ENCODE assay signal across 20 mouse cellular contexts in genomic region chr6:83742761-83743160, GRCm38 (mm10). TPM values are rescaled to one million over a fixed set of nuclear protein-coding genes. Genes with fewer than 3 reads are reported as not detected.
DNase-seq lines count a peak whose midpoint lies in the region; ATAC-seq lines count a peak whose summit lies in the region.
"Had no signal": no experiment of that assay in that cellular context is flagged by ENCODE, and none has a peak within 500 bp of the region (broad histone marks: within the 10 kb centered on the region; RNA-seq: fewer than 3 reads in every experiment).

TSS of gene Atp6v1b1 (plus strand) at chr6:83742990.

- peak; percentile 53; the same call in 1 of the 2 replicates for ATAC-seq in forebrain, embryonic 15.5 days (replicated peaks)
- no peak for ATAC-seq in forebrain, embryonic 12.5 days (ENCODE audit: low FRiP score)
- ATAC-seq in midbrain, embryonic 11.5 days (ENCODE audit: low FRiP score): no peak
- ATAC-seq in midbrain, embryonic 15.5 days (replicated peaks): no peak
- ATAC-seq in kidney, embryonic 16.5 days (ENCODE audit: low FRiP score, low TSS enrichment): peak; percentile 32; the same call in 1 of the 2 replicates
- ATAC-seq: hindbrain, embryonic 16.5 days had no signal

- no peak within 1 kb of the TSS for H3K9ac ChIP-seq in forebrain, embryonic 15.5 days (replicated peaks)
- H3K9ac ChIP-seq in forebrain, embryonic 12.5 days: no peak within 1 kb of the TSS
- no peak within 1 kb of the TSS for H3K9ac ChIP-seq in midbrain, embryonic 11.5 days (ENCODE audit: low read length)
- H3K9ac ChIP-seq in midbrain, embryonic 15.5 days: no peak within 1 kb of the TSS
- no peak within 1 kb of the TSS for H3K9ac ChIP-seq in kidney, embryonic 16.5 days (replicated peaks; ENCODE audit: low read length)
- H3K9ac ChIP-seq: heart, embryonic 15.5 days had no signal

- no peak within 1 kb of the TSS for H3K27ac ChIP-seq in forebrain, embryonic 15.5 days (replicated peaks)
- H3K27ac ChIP-seq in forebrain, embryonic 12.5 days: no peak within 1 kb of the TSS
- H3K27ac ChIP-seq in midbrain, embryonic 11.5 days (ENCODE audit: low read depth, low read length): no peak within 1 kb of the TSS
- no peak within 1 kb of the TSS for H3K27ac ChIP-seq in midbrain, embryonic 15.5 days
- H3K27ac ChIP-seq in kidney, embryonic 16.5 days (ENCODE audit: low read length): peak within 1 kb of the TSS; percentile 31
- H3K27ac ChIP-seq: heart, embryonic 15.5 days; macrophage had no signal

- H3K4me2 ChIP-seq in forebrain, embryonic 15.5 days (replicated peaks): no peak within 1 kb of the TSS
- H3K4me2 ChIP-seq in forebrain, embryonic 12.5 days: no peak within 1 kb of the TSS
- H3K4me2 ChIP-seq in midbrain, embryonic 11.5 days: no peak within 1 kb of the TSS
- no peak within 1 kb of the TSS for H3K4me2 ChIP-seq in midbrain, embryonic 15.5 days
- H3K4me2 ChIP-seq in kidney, embryonic 16.5 days (replicated peaks; ENCODE audit: low read depth, low read length): peak within 1 kb of the TSS; percentile 14; the same call in 1 of the 2 replicates
- H3K4me2 ChIP-seq: heart, embryonic 15.5 days had no signal

- peak; percentile 33 for DNase-seq in midbrain, embryonic 11.5 days (ENCODE audit: low spot score, missing footprints)
- DNase-seq in heart, adult 11 months: no peak
- DNase-seq in heart, postnatal 14 days: no peak
- DNase-seq: midbrain, embryonic 14.5 days; thymus, postnatal 36 days had no signal

- WGBS in forebrain, embryonic 15.5 days: 60% methylated on average over 5 of the region's 5 CpGs
- WGBS in forebrain, embryonic 12.5 days: 60% methylated on average over 5 of the region's 5 CpGs
- 68% methylated on average over 5 of the region's 5 CpGs for WGBS in midbrain, embryonic 11.5 days
- 70% methylated on average over 5 of the region's 5 CpGs for WGBS in midbrain, embryonic 15.5 days
- 46% methylated on average over 5 of the region's 5 CpGs for WGBS in kidney, embryonic 16.5 days

- no peaks in the 10 kb centered on the region for H3K27me3 ChIP-seq in forebrain, embryonic 15.5 days
- H3K27me3 ChIP-seq in forebrain, embryonic 12.5 days: peaks cover 23% of the 10 kb centered on the region; the same call in 1 of the 2 replicates
- no peaks in the 10 kb centered on the region for H3K27me3 ChIP-seq in midbrain, embryonic 11.5 days (ENCODE audit: control insufficient read depth, insufficient read depth, low read length)
- H3K27me3 ChIP-seq in midbrain, embryonic 15.5 days (replicated peaks): no peaks in the 10 kb centered on the region
- H3K27me3 ChIP-seq in kidney, embryonic 16.5 days (ENCODE audit: insufficient read depth, low read length): 0 out of 2 replicates have a peak, but pooled peaks cover 3% of the 10 kb centered on the region

- H3K9me3 ChIP-seq in forebrain, embryonic 15.5 days: no peaks in the 10 kb centered on the region
- no peaks in the 10 kb centered on the region for H3K9me3 ChIP-seq in forebrain, embryonic 12.5 days
- no peaks in the 10 kb centered on the region for H3K9me3 ChIP-seq in midbrain, embryonic 11.5 days (ENCODE audit: control insufficient read depth, low read length)
- H3K9me3 ChIP-seq in midbrain, embryonic 15.5 days: no peaks in the 10 kb centered on the region
- H3K9me3 ChIP-seq in kidney, embryonic 16.5 days (ENCODE audit: low read length): no peaks in the 10 kb centered on the region
- H3K9me3 ChIP-seq: heart, embryonic 15.5 days had no signal

- peaks cover 3% of the 10 kb centered on the region; the same call in 1 of the 2 replicates for H3K4me1 ChIP-seq in forebrain, embryonic 15.5 days
- peaks cover 7% of the 10 kb centered on the region for H3K4me1 ChIP-seq in forebrain, embryonic 12.5 days
- peaks cover 3% of the 10 kb centered on the region; the same call in 1 of the 2 replicates for H3K4me1 ChIP-seq in midbrain, embryonic 11.5 days (ENCODE audit: control insufficient read depth, insufficient read depth, low read length)
- no peaks in the 10 kb centered on the region for H3K4me1 ChIP-seq in midbrain, embryonic 15.5 days
- H3K4me1 ChIP-seq in kidney, embryonic 16.5 days (ENCODE audit: insufficient read depth, low read length): no peaks in the 10 kb centered on the region
- H3K4me1 ChIP-seq: heart, embryonic 15.5 days had no signal

- H3K36me3 ChIP-seq in forebrain, embryonic 15.5 days: no peaks in the 10 kb centered on the region
- H3K36me3 ChIP-seq in forebrain, embryonic 12.5 days (replicated peaks): no peaks in the 10 kb centered on the region
- H3K36me3 ChIP-seq in midbrain, embryonic 11.5 days (ENCODE audit: control insufficient read depth, insufficient read depth, low read length): no peaks in the 10 kb centered on the region
- no peaks in the 10 kb centered on the region for H3K36me3 ChIP-seq in midbrain, embryonic 15.5 days (replicated peaks)
- no peaks in the 10 kb centered on the region for H3K36me3 ChIP-seq in kidney, embryonic 16.5 days (ENCODE audit: insufficient read depth, low read length)
- H3K36me3 ChIP-seq: heart, embryonic 15.5 days had no signal

- H3K4me3 ChIP-seq in forebrain, embryonic 15.5 days: no peak within 1 kb of the TSS
- no peak within 1 kb of the TSS for H3K4me3 ChIP-seq in forebrain, embryonic 12.5 days (replicated peaks)
- H3K4me3 ChIP-seq in midbrain, embryonic 11.5 days (ENCODE audit: low read depth, low read length): no peak within 1 kb of the TSS
- no peak within 1 kb of the TSS for H3K4me3 ChIP-seq in midbrain, embryonic 15.5 days
- H3K4me3 ChIP-seq in kidney, embryonic 16.5 days (ENCODE audit: low read length): peak within 1 kb of the TSS; percentile 12; the same call in 1 of the 2 replicates
- H3K4me3 ChIP-seq: heart, embryonic 15.5 days had no signal

- intact Hi-C loops in heart, postnatal 14 days (cut with DNase I): no loop called here

RNA-seq across cellular contexts. Expression of gene Atp6v1b1, which starts in this region (rescaled TPM):
- 0.43 and 0.53 TPM in 2 replicates for polyA plus RNA-seq in forebrain, embryonic 15.5 days (2015; fragmentation: Nextera tagmentation; extraction: Ambion mirVana)
- 0.12 TPM in 1 of 2 replicates, not detected in the other for polyA plus RNA-seq in forebrain, embryonic 12.5 days (2016; fragmentation: Nextera tagmentation; extraction: Ambion mirVana)
- polyA plus RNA-seq in midbrain, embryonic 11.5 days (2014; fragmentation: Nextera tagmentation; extraction: Ambion mirVana): not detected in 2 replicates
- polyA plus RNA-seq in midbrain, embryonic 15.5 days (2015; fragmentation: Nextera tagmentation; extraction: Ambion mirVana): not detected in 2 replicates
- polyA plus RNA-seq in kidney, embryonic 16.5 days (2015; fragmentation: Nextera tagmentation; extraction: Ambion mirVana): 14.1 and 15.8 TPM in 2 replicates
- under 1 TPM in 1 of 2 experiments, not detected in 1; 0.60 TPM for total RNA-seq in heart, postnatal 14 days (2021)
- total RNA-seq: common myeloid progenitor, adult 5-6 weeks; gastrocnemius, postnatal 4 days; left cerebral cortex, postnatal 25 days; liver, adult 2 months had no signal
- polyA plus RNA-seq: C2C12; heart, embryonic 15.5 days; hindbrain, embryonic 16.5 days; large intestine, adult 2 months; liver, adult 2 months; macrophage; midbrain, embryonic 14.5 days; neural tube, embryonic 11.5 days; stomach, embryonic 16.5 days had no signal

Comparison
In these comparisons a context has a peak if more than half of its experiments do, and no peak if none do; other contexts are left out.
1. Peak in ATAC-seq in forebrain, embryonic 15.5 days; RNA of the gene not detected or under 1 TPM.
2. Peak in DNase-seq in midbrain, embryonic 11.5 days; RNA of the gene not detected or under 1 TPM.